ENCODE assay signal across 9 mouse cellular contexts in the genomic region with DNA sequence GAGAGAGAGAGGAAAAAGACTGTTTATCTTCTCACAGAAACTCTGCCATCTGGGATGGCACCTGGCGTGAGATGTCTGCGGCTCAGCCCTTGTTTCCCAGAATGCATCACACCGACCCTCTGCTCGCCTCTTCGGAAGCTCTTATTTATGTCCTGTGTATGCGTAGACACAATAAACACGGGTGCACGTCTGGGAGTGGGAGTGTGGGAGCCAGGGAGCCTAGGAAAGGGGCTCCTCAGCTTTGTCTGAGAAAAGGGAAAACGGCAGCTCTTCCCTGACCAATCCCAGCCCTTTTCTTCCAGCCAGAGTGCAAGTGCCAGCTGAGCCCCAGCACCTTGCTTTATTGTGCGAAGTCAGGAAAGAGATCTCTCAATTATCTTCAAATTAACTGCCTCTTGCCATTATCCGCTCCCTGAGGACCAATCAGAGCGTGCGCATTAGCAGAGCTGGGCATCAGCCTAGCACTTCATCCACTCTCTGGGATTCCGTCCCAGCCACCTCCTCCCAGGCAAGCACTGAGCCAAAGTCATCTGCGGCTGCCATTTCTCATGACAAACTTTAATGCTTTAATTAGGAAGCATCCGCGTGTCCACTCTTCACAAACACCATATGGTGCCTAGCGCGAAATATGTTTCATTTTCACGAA.
DNase-seq lines count a peak whose midpoint lies in the region; ATAC-seq and TF ChIP-seq lines count a peak whose summit lies in the region.
"Had no signal": no experiment of that assay in that cellular context is flagged by ENCODE, and none has a peak within 500 bp of the region (broad histone marks: within the 10 kb centered on the region; RNA-seq: fewer than 3 reads in every experiment).

No protein-coding gene starts in this region.

- H3K4me1 ChIP-seq in lung, adult 2 months (ENCODE audit: control insufficient read depth, insufficient read depth, low read length) = no peaks in the 10 kb centered on the region
- peaks cover 37% of the 10 kb centered on the region for H3K4me1 ChIP-seq in forebrain, embryonic 10.5 days
- H3K4me1 ChIP-seq in hindbrain, embryonic 11.5 days (replicated peaks; ENCODE audit: control insufficient read depth, insufficient read depth, low read length) = peaks cover 4% of the 10 kb centered on the region; the same call in 1 of the 2 replicates
- peaks cover 28% of the 10 kb centered on the region for H3K4me1 ChIP-seq in limb, embryonic 12.5 days (replicated peaks)

- peak; percentile 49 for DNase-seq in lung, postnatal 10 days
- no peak for DNase-seq in lung, adult 2 months
- DNase-seq in forebrain, embryonic 10.5 days (ENCODE audit: extremely low spot score, low spot score) = peak; percentile 15
- DNase-seq in hindbrain, embryonic 11.5 days (ENCODE audit: low spot score) = peak; percentile 71
- peak; percentile 88 for DNase-seq in retina, postnatal 1 day
- DNase-seq in ovary, postnatal 10 days (ENCODE audit: low spot score) = no peak

- TF ChIP-seq POLR2A in lung, adult 2 months (IDR thresholded peaks at IDR 0.05; ENCODE audit: borderline replicate concordance, extremely low read depth, low read depth, low read length) = no peak

- peak; percentile 91 for ATAC-seq in hindbrain, embryonic 11.5 days (ENCODE audit: low FRiP score)
- no peak for ATAC-seq in limb, embryonic 12.5 days (ENCODE audit: insufficient number of reproducible peaks, insufficient read depth, low FRiP score, low TSS enrichment, low read depth)
- ATAC-seq in granulocyte monocyte progenitor cell, adult 5-6 weeks (replicated peaks; ENCODE audit: poor library complexity, severe bottlenecking) = no peak

- H3K9ac ChIP-seq in hindbrain, embryonic 11.5 days (ENCODE audit: low read depth, low read length) = no peak overlapping the region
- no peak overlapping the region for H3K9ac ChIP-seq in limb, embryonic 12.5 days (replicated peaks)

- 45% methylated on average over 20 of the region's 20 CpGs for WGBS in lung, adult 2 months
- 58% methylated on average over 20 of the region's 20 CpGs for WGBS in forebrain, embryonic 10.5 days
- 40% methylated on average over 20 of the region's 20 CpGs for WGBS in hindbrain, embryonic 11.5 days
- 49% methylated on average over 20 of the region's 20 CpGs for WGBS in limb, embryonic 12.5 days

- H3K36me3 ChIP-seq in forebrain, embryonic 10.5 days (replicated peaks) = no peaks in the 10 kb centered on the region
- no peaks in the 10 kb centered on the region for H3K36me3 ChIP-seq in hindbrain, embryonic 11.5 days (ENCODE audit: control insufficient read depth, insufficient read depth, low read length)
- H3K36me3 ChIP-seq in limb, embryonic 12.5 days = no peaks in the 10 kb centered on the region

- H3K27me3 ChIP-seq in forebrain, embryonic 10.5 days (ENCODE audit: poor library complexity, severe bottlenecking) = peaks cover 20% of the 10 kb centered on the region
- no peaks in the 10 kb centered on the region for H3K27me3 ChIP-seq in hindbrain, embryonic 11.5 days (ENCODE audit: control insufficient read depth, insufficient read depth, low read length)
- H3K27me3 ChIP-seq in limb, embryonic 12.5 days = peaks cover 6% of the 10 kb centered on the region; the same call in 1 of the 2 replicates

- no peaks in the 10 kb centered on the region for H3K9me3 ChIP-seq in forebrain, embryonic 10.5 days
- H3K9me3 ChIP-seq in hindbrain, embryonic 11.5 days (ENCODE audit: control insufficient read depth, low read length) = no peaks in the 10 kb centered on the region
- no peaks in the 10 kb centered on the region for H3K9me3 ChIP-seq in limb, embryonic 12.5 days

- no peak overlapping the region for H3K4me3 ChIP-seq in lung, adult 2 months (replicated peaks; ENCODE audit: extremely low read depth, low read depth, low read length)
- peak overlapping the region; percentile 12 for H3K4me3 ChIP-seq in forebrain, embryonic 10.5 days
- H3K4me3 ChIP-seq in hindbrain, embryonic 11.5 days (ENCODE audit: low read depth, low read length) = no peak overlapping the region
- H3K4me3 ChIP-seq in limb, embryonic 12.5 days (replicated peaks) = no peak overlapping the region

- H3K4me2 ChIP-seq in hindbrain, embryonic 11.5 days (replicated peaks; ENCODE audit: low read depth, low read length) = 0 out of 2 replicates have a peak overlapping the region, but pooled peaks have one; percentile 0
- H3K4me2 ChIP-seq in limb, embryonic 12.5 days = peak overlapping the region; percentile 33

- no peak for TF ChIP-seq CTCF in lung, adult 2 months (IDR thresholded peaks at IDR 0.05; ENCODE audit: insufficient read depth, low read length)

- H3K27ac ChIP-seq in forebrain, embryonic 10.5 days = peak overlapping the region; percentile 77
- H3K27ac ChIP-seq in hindbrain, embryonic 11.5 days (ENCODE audit: low read depth, low read length) = peak overlapping the region; percentile 62
- no peak overlapping the region for H3K27ac ChIP-seq in limb, embryonic 12.5 days
- H3K27ac ChIP-seq: macrophage had no signal

Comparison
In these comparisons a context has a peak if more than half of its experiments do, and no peak if none do; other contexts are left out.
1. DNase-seq: peak in lung, postnatal 10 days (single experiment), forebrain, embryonic 10.5 days (single experiment), hindbrain, embryonic 11.5 days (single experiment) and retina, postnatal 1 day (single experiment); none in lung, adult 2 months (single experiment) and ovary, postnatal 10 days (single experiment).